Mouse (Mus musculus) frontal cortex, postnatal 14 days (tissue): Measurements from ENCODE around the gene Spata31d1d.

Experiments
- DNase-seq, 2 experiments: peaks; one replicate each; pipeline ENCODE4 v3.0.0; 2022; ENCODE audit warnings: low spot score in 2 of 2

The Spata31d1d gene

DNA sequence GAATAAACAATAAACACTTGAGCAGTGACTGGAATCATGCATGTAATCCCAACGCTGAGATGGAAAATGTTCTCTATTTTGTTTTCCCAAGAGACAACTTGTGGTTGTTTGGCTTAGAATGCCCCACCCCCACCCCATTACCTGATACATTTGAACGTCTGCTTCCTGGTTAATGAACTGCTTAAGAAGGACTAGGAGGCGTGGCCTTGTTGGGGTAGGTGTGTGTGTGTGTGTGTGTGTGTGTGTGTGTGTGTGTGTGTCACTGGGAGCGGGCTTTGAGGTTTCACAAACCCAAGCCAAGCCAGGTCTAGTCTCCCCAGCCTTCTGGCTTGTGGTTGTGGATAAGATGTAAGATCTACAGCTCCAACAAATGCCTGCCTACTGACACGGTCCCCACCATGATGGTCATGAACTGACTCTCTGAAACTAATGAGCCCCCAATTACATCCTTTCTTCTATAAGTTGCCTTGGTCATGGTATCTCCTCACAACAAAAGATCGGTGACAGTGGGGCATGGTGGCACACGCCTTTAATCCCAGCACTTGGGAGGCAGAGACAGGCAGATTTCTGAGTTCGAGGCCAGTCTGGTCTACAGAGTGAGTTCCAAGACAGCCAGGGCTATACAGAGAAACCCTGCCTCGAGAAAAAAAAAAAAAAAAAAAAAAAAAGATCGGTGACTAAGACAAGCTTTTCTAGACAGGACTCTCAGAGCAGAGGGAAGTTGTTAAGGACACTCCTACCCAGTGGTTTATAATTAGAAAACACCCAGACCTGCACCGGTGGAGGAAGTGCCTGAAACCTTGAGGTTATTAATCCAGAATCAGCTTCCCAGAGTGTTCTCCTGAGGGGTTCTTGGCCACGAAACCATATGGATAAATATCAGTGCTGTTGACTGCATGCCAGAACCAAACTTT, 55.0 kb downstream of the Spata31d1d start:
- no peak for DNase-seq
